Mouse (Mus musculus): ENCODE results near the gene Dlg3. TPM values are rescaled to one million over a fixed set of nuclear protein-coding genes. Genes with fewer than 3 reads are reported as not detected.

Dlg3 gene
- total RNA-seq, 1 experiment: 15.3 TPM

GRCm38 (mm10) chrX:100734359-100734758, 33.2 kb upstream of the Dlg3 start:
- H3K4me1 ChIP-seq (ENCODE audit: control insufficient read depth in 2 of 2, insufficient read depth in 2 of 2, low read length in 2 of 2, poor library complexity in 1 of 2): peaks cover 0 to 2% of the 10 kb centered on the region in 2 experiments; a peak in 2 of 4 replicates
- TF ChIP-seq ZNF384 (IDR thresholded peaks at IDR 0.05; ENCODE audit: low read depth, low read length): no peak
- TF ChIP-seq MAFK (IDR thresholded peaks at IDR 0.05; ENCODE audit: insufficient read depth, low read depth, low read length): no peak
- TF ChIP-seq HCFC1 (IDR thresholded peaks at IDR 0.05; ENCODE audit: borderline replicate concordance, insufficient read depth, low read length): no peak
- no peak for TF ChIP-seq CHD2 (IDR thresholded peaks at IDR 0.05; ENCODE audit: low read depth, low read length)
- TF ChIP-seq ZC3H11A (IDR thresholded peaks at IDR 0.05; ENCODE audit: borderline replicate concordance, low read depth, low read length): no peak
- DNase-seq (ENCODE audit: low read depth, low spot score): no peak
- no peak overlapping the region for H3K4me3 ChIP-seq (ENCODE audit: insufficient read depth in 1 of 2, low read depth in 1 of 2, low read length in 2 of 2, poor library complexity in 1 of 2, severe bottlenecking in 1 of 2)
- H3K36me3 ChIP-seq (ENCODE audit: control insufficient read depth, insufficient read depth, low read length, poor library complexity, severe bottlenecking): no peaks in the 10 kb centered on the region
- no peaks in the 10 kb centered on the region for H3K9me3 ChIP-seq (ENCODE audit: control insufficient read depth, insufficient read depth, low read depth, low read length)
- no peak overlapping the region for H3K27ac ChIP-seq (ENCODE audit: insufficient read depth, low read depth, low read length, poor library complexity, severe bottlenecking)
- in situ Hi-C loops (cut with MboI; ENCODE audit: low sequenced_read_pairs in 2 of 2, unreplicated experiment in 2 of 2): no loop called here
- H3K9ac ChIP-seq (ENCODE audit: insufficient read depth, low read depth, low read length, poor library complexity, severe bottlenecking): no peak overlapping the region

- Histone ChIP-seq H3K4me3 (ENCODE audit: insufficient read depth in 1 of 2, low read depth in 1 of 2, low read length in 2 of 2, poor library complexity in 1 of 2, severe bottlenecking in 1 of 2) (no peak overlapping the region), H3K4me1 (ENCODE audit: control insufficient read depth in 2 of 2, insufficient read depth in 2 of 2, low read length in 2 of 2, poor library complexity in 1 of 2) (peaks cover 0 to 2% of the 10 kb centered on the region in 2 experiments; a peak in 1 of 4 replicates), H3K27ac (ENCODE audit: insufficient read depth, low read depth, low read length, poor library complexity, severe bottlenecking) (no peak overlapping the region), H3K36me3 (ENCODE audit: control insufficient read depth, insufficient read depth, low read length, poor library complexity, severe bottlenecking) (no peaks in the 10 kb centered on the region), H3K9me3 (ENCODE audit: control insufficient read depth, insufficient read depth, low read depth, low read length) (no peaks in the 10 kb centered on the region), H3K9ac (ENCODE audit: insufficient read depth, low read depth, low read length, poor library complexity, severe bottlenecking) (no peak overlapping the region)
- in situ Hi-C loops (cut with MboI; ENCODE audit: low sequenced_read_pairs in 2 of 2, unreplicated experiment in 2 of 2): no loop called here
- TF ChIP-seq ZC3H11A (IDR thresholded peaks at IDR 0.05; ENCODE audit: borderline replicate concordance, low read depth, low read length): 0 out of 2 replicates have a peak, but pooled peaks have one; percentile 27
- TF ChIP-seq HCFC1 (IDR thresholded peaks at IDR 0.05; ENCODE audit: borderline replicate concordance, insufficient read depth, low read length): no peak
- TF ChIP-seq ZNF384 (IDR thresholded peaks at IDR 0.05; ENCODE audit: low read depth, low read length): no peak
- no peak for DNase-seq (ENCODE audit: low read depth, low spot score)
Observed at GRCm38 (mm10) chrX:100738918-100739317, 28.6 kb upstream of the Dlg3 start.

- no peak for DNase-seq (ENCODE audit: low read depth, low spot score)
- H3K27ac ChIP-seq (ENCODE audit: insufficient read depth, low read depth, low read length, poor library complexity, severe bottlenecking): no peak overlapping the region
- H3K9me3 ChIP-seq (ENCODE audit: control insufficient read depth, insufficient read depth, low read depth, low read length): no peaks in the 10 kb centered on the region
- in situ Hi-C loops (cut with MboI; ENCODE audit: low sequenced_read_pairs in 2 of 2, unreplicated experiment in 2 of 2): no loop called here
- H3K4me1 ChIP-seq (ENCODE audit: control insufficient read depth in 2 of 2, insufficient read depth in 2 of 2, low read length in 2 of 2, poor library complexity in 1 of 2): peaks cover 0 to 2% of the 10 kb centered on the region in 2 experiments; a peak in 1 of 4 replicates
- peak overlapping the region; percentile 45 to 51; a peak in 1 of 4 replicates for H3K4me3 ChIP-seq (ENCODE audit: insufficient read depth in 1 of 2, low read depth in 1 of 2, low read length in 2 of 2, poor library complexity in 1 of 2, severe bottlenecking in 1 of 2)
- H3K36me3 ChIP-seq (ENCODE audit: control insufficient read depth, insufficient read depth, low read length, poor library complexity, severe bottlenecking): no peaks in the 10 kb centered on the region
- TF ChIP-seq MAFK (IDR thresholded peaks at IDR 0.05; ENCODE audit: insufficient read depth, low read depth, low read length) (no peak), HCFC1 (IDR thresholded peaks at IDR 0.05; ENCODE audit: borderline replicate concordance, insufficient read depth, low read length) (0 out of 2 replicates have a peak, but pooled peaks have one; percentile 51)
- H3K9ac ChIP-seq (ENCODE audit: insufficient read depth, low read depth, low read length, poor library complexity, severe bottlenecking): no peak overlapping the region
Observed at GRCm38 (mm10) chrX:100739443-100739842, 28.1 kb upstream of the Dlg3 start.

- DNase-seq (ENCODE audit: low read depth, low spot score): no peak
- Histone ChIP-seq H3K9me3 (ENCODE audit: control insufficient read depth, insufficient read depth, low read depth, low read length) (no peaks in the 10 kb centered on the region), H3K36me3 (ENCODE audit: control insufficient read depth, insufficient read depth, low read length, poor library complexity, severe bottlenecking) (no peaks in the 10 kb centered on the region), H3K4me3 (ENCODE audit: insufficient read depth in 1 of 2, low read depth in 1 of 2, low read length in 2 of 2, poor library complexity in 1 of 2, severe bottlenecking in 1 of 2) (no peak overlapping the region), H3K9ac (ENCODE audit: insufficient read depth, low read depth, low read length, poor library complexity, severe bottlenecking) (no peak overlapping the region), H3K4me1 (ENCODE audit: control insufficient read depth in 2 of 2, insufficient read depth in 2 of 2, low read length in 2 of 2, poor library complexity in 1 of 2) (no peaks in the 10 kb centered on the region; a peak in 1 of 4 replicates), H3K27ac (ENCODE audit: insufficient read depth, low read depth, low read length, poor library complexity, severe bottlenecking) (no peak overlapping the region)
- no peak for TF ChIP-seq HCFC1 (IDR thresholded peaks at IDR 0.05; ENCODE audit: borderline replicate concordance, insufficient read depth, low read length)
- in situ Hi-C loops (cut with MboI; ENCODE audit: low sequenced_read_pairs in 2 of 2, unreplicated experiment in 2 of 2): no loop called here
Observed at GRCm38 (mm10) chrX:100740785-100741184, 26.7 kb upstream of the Dlg3 start.

- Histone ChIP-seq H3K9me3 (ENCODE audit: control insufficient read depth, insufficient read depth, low read depth, low read length) (no peaks in the 10 kb centered on the region), H3K27ac (ENCODE audit: insufficient read depth, low read depth, low read length, poor library complexity, severe bottlenecking) (no peak overlapping the region), H3K4me3 (ENCODE audit: insufficient read depth in 1 of 2, low read depth in 1 of 2, low read length in 2 of 2, poor library complexity in 1 of 2, severe bottlenecking in 1 of 2) (no peak overlapping the region), H3K36me3 (ENCODE audit: control insufficient read depth, insufficient read depth, low read length, poor library complexity, severe bottlenecking) (no peaks in the 10 kb centered on the region), H3K4me1 (ENCODE audit: control insufficient read depth in 2 of 2, insufficient read depth in 2 of 2, low read length in 2 of 2, poor library complexity in 1 of 2) (no peaks in the 10 kb centered on the region; a peak in 1 of 4 replicates), H3K9ac (ENCODE audit: insufficient read depth, low read depth, low read length, poor library complexity, severe bottlenecking) (no peak overlapping the region)
- TF ChIP-seq HCFC1 (IDR thresholded peaks at IDR 0.05; ENCODE audit: borderline replicate concordance, insufficient read depth, low read length): no peak
- TF ChIP-seq ZNF384 (IDR thresholded peaks at IDR 0.05; ENCODE audit: low read depth, low read length): no peak
- no peak for TF ChIP-seq ZC3H11A (IDR thresholded peaks at IDR 0.05; ENCODE audit: borderline replicate concordance, low read depth, low read length)
- TF ChIP-seq MAFK (IDR thresholded peaks at IDR 0.05; ENCODE audit: insufficient read depth, low read depth, low read length): no peak
- no peak for TF ChIP-seq CHD2 (IDR thresholded peaks at IDR 0.05; ENCODE audit: low read depth, low read length)
- in situ Hi-C loops (cut with MboI; ENCODE audit: low sequenced_read_pairs in 2 of 2, unreplicated experiment in 2 of 2): no loop called here
- DNase-seq (ENCODE audit: low read depth, low spot score): peak; percentile 43
Observed at GRCm38 (mm10) chrX:100741940-100742339, 25.6 kb upstream of the Dlg3 start.

Measured in ES-E14 (cell line).